Mouse (Mus musculus) adrenal gland, adult 18-20 months (tissue): Measurements from ENCODE around the gene Gm10112. TPM values are rescaled to one million over a fixed set of nuclear protein-coding genes. Genes with fewer than 3 reads are reported as not detected.
A peak's percentile ranks its signal among the peaks of the same experiment; 100 is the strongest.

ENCODE experiments used
- DNase-seq, 2 experiments: peaks; one replicate each; pipeline ENCODE4 v3.0.0; 2021 to 2022; ENCODE audit warnings: low spot score in 2 of 2
- long read RNA-seq, 2 experiments: library from polyadenylated mRNA; stranded (forward); transcript quantifications; one replicate each; pipeline ENCODE4 v2.0.0; 2021
- total RNA-seq, 2 experiments: library from RNA; stranded (reverse); gene quantifications; 1 replicate in 1 of 2; 2 replicates in 1 of 2; pipeline ENCODE4 v1.2.3; 2021

Gene Gm10112
- not detected for total RNA-seq
- long read RNA-seq, experiment 1, result 0 reads
- long read RNA-seq, experiment 2, result 0 reads

DNA sequence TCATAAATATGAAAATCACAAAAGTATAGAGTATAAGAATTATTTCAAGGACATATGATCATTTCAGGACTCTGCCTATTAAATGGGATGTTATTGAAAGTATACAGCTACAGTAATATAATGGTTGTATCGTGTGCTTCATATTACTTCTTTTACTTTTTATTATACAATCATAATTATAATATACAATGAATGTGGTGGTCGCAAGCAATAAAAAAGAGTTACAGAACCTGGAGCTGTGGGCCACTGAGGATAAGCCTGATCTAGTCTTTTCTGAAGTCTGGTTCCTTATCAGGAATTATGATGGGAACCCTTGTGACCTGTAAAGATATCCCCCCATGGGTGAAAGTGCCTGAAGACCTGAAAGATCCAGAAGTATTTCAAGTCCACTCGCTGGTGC is at the start of gene Gm10112:
TSS of gene Gm10112 (plus strand) at position 301 of the 400 bp plus-strand sequence.
- DNase-seq, result no peak

DNA sequence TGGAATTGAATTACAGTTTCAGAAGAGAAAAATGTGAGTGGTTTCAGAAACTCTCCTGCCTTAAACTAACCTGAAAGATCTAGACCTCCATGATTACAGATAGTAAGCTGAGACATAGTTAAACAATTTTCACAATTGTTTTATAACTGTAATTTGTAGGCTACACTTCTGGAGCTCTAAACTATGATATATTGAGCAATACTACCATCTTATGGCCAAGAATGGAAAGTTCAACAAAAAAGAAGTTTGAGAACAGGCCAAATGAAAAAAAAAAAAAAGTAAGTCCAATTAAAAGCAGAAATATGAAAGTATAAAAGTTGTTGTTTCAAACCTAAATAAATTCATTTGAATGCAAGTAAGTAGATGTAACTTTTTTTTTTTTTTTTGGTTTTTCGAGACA is 21.4 kb downstream of the Gm10112 start:
- DNase-seq, result no peak

DNA sequence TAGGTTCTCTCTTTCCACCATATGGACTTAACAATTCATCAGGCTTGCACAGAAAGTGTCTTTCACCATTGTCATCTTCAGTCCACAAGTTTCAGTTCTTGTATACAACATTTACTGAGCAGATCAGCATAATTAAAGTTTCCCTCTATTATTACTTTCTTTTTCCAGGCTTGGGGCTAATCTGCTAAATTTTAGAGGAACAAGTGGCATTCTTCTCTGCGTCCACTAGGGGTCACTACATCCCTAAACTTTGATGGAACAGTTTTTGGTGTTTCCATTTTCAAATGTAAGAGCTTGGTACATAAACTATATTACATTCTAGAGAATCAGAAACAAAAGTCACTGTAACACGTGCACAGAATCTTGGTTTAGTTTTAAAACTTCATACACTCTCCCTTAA is 28.2 kb downstream of the Gm10112 start:
- DNase-seq, result no peak

DNA sequence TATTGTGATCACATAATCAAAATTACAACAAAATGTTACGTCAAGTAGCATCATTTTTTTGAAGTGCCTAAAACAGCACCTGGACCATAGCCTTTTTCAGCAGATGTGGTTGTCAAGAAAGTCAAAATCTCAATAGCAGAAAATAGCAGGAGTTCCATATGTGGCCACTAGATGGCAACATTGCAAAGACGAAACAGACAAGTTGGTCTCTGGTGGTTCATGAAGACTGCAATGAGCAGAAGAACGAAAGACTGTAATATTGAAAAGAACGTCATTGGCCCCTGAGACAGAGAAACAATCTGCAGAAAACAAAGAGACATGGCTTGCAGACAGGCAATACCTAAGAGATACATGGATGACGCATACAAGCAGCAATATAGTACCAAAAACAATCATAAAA is 42.1 kb downstream of the Gm10112 start:
- DNase-seq, result peak; percentile 11 to 15

Other genes with a start within 250 kb of the Gm10112 start
- gene Cylc1, start 57.9 kb upstream of the Gm10112 start, total RNA-seq, result not detected